Mouse (Mus musculus) heart, embryonic 14.5 days (tissue): ENCODE data around the gene Nucb2. TPM values are rescaled to one million over a fixed set of nuclear protein-coding genes. Genes with fewer than 3 reads are reported as not detected.

ENCODE experiments used
- ATAC-seq: fragments of 200-750 bp; cut with Nextera tagmentation; 2 replicates; pipeline ENCODE4 v1.8.0; 2017; ENCODE audit warnings: low read depth, moderate TSS enrichment; ENCODE audit not compliant: insufficient number of reproducible peaks, insufficient read depth, low FRiP score
- H3K27ac ChIP-seq, 2 experiments: fragments of 200-500 bp in 1 of 2; fragments of 300-500 bp in 1 of 2; sonication (generic) in 1 of 2; replicated peaks in 1 of 2; 2 replicates each; pipeline ENCODE4 v1.5.1; 2012 to 2014; ENCODE audit warnings: low read depth in 2 of 2, low read length in 2 of 2, control low read depth in 1 of 2, mild to moderate bottlenecking in 1 of 2, mixed read lengths in 1 of 2; ENCODE audit not compliant: control insufficient read depth in 1 of 2, insufficient read depth in 1 of 2
- H3K27me3 ChIP-seq: fragments of 300-500 bp; sonication (generic); 2 replicates; pipeline ENCODE4 v1.6.1; 2014; ENCODE audit warnings: mild to moderate bottlenecking, low read length, control low read depth; ENCODE audit not compliant: control insufficient read depth, insufficient read depth
- H3K36me3 ChIP-seq: fragments of 300-500 bp; sonication (generic); 2 replicates; pipeline ENCODE4 v1.6.1; 2014; ENCODE audit warnings: mild to moderate bottlenecking, control low read depth, low read length, mixed read lengths; ENCODE audit not compliant: control insufficient read depth, insufficient read depth
- H3K4me1 ChIP-seq, 2 experiments: fragments of 200-500 bp in 1 of 2; fragments of 300-500 bp in 1 of 2; sonication (generic) in 1 of 2; 2 replicates each; pipeline ENCODE4 v1.6.1; 2012 to 2014; ENCODE audit warnings: low read length in 2 of 2, control low read depth in 1 of 2, mixed read lengths in 1 of 2; ENCODE audit not compliant: control insufficient read depth in 2 of 2, insufficient read depth in 2 of 2
- H3K4me2 ChIP-seq: fragments of 300-500 bp; sonication (generic); 2 replicates; pipeline ENCODE4 v1.6.1; 2014; ENCODE audit warnings: mild to moderate bottlenecking, low read length
- H3K4me3 ChIP-seq, 2 experiments: fragments of 200-500 bp in 1 of 2; fragments of 300-500 bp in 1 of 2; sonication (generic) in 1 of 2; 2 replicates each; pipeline ENCODE4 v1.5.1; 2012 to 2014; ENCODE audit warnings: low read length in 2 of 2, mild to moderate bottlenecking in 2 of 2, control low read depth in 1 of 2, low read depth in 1 of 2, moderate library complexity in 1 of 2; ENCODE audit not compliant: control insufficient read depth in 1 of 2, insufficient read depth in 1 of 2
- H3K9ac ChIP-seq: fragments of 300-500 bp; sonication (generic); 2 replicates; pipeline ENCODE4 v1.6.1; 2014; ENCODE audit warnings: mild to moderate bottlenecking, low read length
- H3K9me3 ChIP-seq: fragments of 300-500 bp; sonication (generic); 2 replicates; pipeline ENCODE4 v1.6.1; 2016; ENCODE audit warnings: low read length, control low read depth; ENCODE audit not compliant: control insufficient read depth
- WGBS: fragments of 180-500 bp; shearing (Covaris S2); extraction: QIAGEN DNeasy Blood & Tissue Kit; methylation state at CpG from one replicate; pipeline ENCODE4 v1.1.7; 2014; 5-methylcytosine and 5-hydroxymethylcytosine counted together
- polyA plus RNA-seq: library from polyadenylated mRNA; unstranded; fragments of >200 nt; fragmentation: Nextera tagmentation; extraction: Ambion mirVana; gene quantifications from 2 replicates; pipeline ENCODE4 v1.2.1, GENCODE M21; 2014

The Nucb2 gene
- polyA plus RNA-seq, 1 experiment from 2014 or later = 7.2 TPM

DNA sequence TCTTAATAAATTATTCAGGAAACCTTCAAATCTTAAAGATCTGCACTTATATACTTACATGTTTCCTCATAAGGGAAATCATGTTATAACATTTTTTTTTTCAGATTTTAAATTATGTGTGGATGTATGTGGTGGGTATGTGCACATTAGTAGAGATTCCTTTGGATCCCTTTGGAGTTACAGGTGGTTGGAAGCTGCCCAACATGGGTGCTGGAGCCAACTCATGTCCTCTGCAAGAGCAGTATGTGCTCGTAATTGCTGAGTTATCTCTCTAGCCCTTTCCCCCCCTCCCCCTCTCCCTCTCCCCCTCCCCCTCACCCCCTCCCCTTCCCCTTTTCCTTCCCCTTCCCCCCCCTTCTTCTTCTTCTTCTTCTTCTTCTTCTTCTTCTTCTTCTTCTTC, 21.1 kb upstream of the Nucb2 start:
- no peak overlapping the region for H3K4me3 ChIP-seq
- no peaks in the 10 kb centered on the region for H3K9me3 ChIP-seq
- no peaks in the 10 kb centered on the region for H3K27me3 ChIP-seq
- WGBS = 5% methylated on average over 1 of the region's 1 CpGs
- H3K4me1 ChIP-seq = peaks cover 6 to 9% of the 10 kb centered on the region in 2 experiments; a peak in 3 of 4 replicates
- H3K36me3 ChIP-seq = no peaks in the 10 kb centered on the region
- no peak overlapping the region for H3K9ac ChIP-seq
- no peak overlapping the region for H3K27ac ChIP-seq
- no peak for ATAC-seq
- no peak overlapping the region for H3K4me2 ChIP-seq

DNA sequence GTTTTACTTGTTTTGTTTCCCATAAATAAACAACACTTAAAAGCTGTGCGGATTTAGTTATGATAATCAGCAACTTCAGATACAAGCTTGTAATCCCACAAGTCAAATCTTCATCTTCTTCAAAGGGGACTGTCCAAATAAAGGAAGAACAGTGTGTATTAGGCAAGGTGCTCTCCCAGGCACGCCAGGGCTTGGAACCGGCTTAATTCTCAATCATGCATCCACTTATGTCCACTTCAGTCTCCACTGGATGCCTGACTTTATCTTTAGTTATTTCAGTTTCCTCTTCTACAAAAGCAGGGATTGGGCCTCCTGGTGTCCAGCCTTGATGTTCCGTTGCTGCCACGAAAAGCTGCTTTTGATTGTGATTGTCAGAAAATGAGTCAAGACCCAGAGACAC, 20.4 kb upstream of the Nucb2 start:
- WGBS = 24% methylated on average over 5 of the region's 5 CpGs
- Histone ChIP-seq H3K4me1 (peaks cover 6 to 9% of the 10 kb centered on the region in 2 experiments; a peak in 3 of 4 replicates), H3K27ac (no peak overlapping the region), H3K9me3 (no peaks in the 10 kb centered on the region), H3K27me3 (no peaks in the 10 kb centered on the region), H3K4me2 (peak overlapping the region; percentile 22; the same call in 1 of the 2 replicates), H3K9ac (no peak overlapping the region), H3K36me3 (no peaks in the 10 kb centered on the region), H3K4me3 (no peak overlapping the region)
- no peak for ATAC-seq

DNA sequence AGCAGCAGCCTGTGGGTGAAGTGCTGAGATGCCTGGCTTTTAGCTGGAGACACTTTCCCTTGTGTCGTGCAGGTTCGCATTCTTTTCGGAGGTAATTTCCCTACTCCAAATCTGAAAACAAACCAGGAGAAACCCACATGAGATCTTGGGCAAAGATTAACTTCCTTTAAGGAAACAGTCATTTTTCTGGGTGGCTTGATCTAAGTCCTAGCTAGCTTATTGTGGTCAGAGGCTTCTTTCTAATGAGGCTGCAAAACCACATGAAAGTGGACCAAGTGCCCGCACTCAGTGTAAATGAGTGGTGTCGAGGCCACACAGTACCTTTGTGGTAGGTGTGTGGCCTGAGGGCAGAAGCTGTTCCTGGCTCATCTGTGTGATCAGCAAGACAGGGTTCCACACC, 20.0 kb upstream of the Nucb2 start:
- Histone ChIP-seq H3K4me3 (no peak overlapping the region), H3K4me2 (peak overlapping the region; percentile 22; the same call in 1 of the 2 replicates), H3K4me1 (peaks cover 6 to 9% of the 10 kb centered on the region in 2 experiments; a peak in 3 of 4 replicates), H3K9ac (no peak overlapping the region), H3K9me3 (no peaks in the 10 kb centered on the region), H3K36me3 (no peaks in the 10 kb centered on the region), H3K27me3 (no peaks in the 10 kb centered on the region), H3K27ac (no peak overlapping the region)
- WGBS = 49% methylated on average over 5 of the region's 5 CpGs
- no peak for ATAC-seq

DNA sequence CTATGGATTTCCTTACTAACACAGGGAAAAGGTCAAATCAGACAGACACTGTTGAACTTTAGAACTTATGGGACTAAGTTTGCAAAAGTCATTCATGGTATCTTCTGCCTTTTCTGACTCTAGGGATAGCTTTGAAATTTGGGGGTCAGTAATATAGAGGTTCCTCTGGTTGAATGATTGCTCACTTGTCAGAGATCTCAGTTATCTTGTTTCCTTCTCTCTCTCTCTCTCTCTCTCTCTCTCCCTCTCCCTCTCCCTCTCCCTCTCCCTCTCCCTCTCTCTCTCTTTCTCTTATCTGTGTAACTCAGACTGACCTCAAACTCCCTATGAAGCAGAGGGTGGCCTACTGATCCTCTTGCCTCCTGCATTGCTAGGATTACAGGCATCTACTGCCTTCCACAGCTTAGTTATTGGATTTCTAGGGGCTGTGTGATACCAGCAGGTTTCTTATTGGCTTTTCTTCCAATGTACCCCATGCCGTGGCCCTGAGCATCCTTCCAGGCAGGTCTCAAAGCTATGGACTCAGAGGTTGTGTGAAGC, 19.0 kb upstream of the Nucb2 start:
- Histone ChIP-seq H3K9ac (no peak overlapping the region), H3K9me3 (no peaks in the 10 kb centered on the region), H3K4me2 (no peak overlapping the region), H3K27ac (no peak overlapping the region), H3K4me1 (peaks cover 6 to 9% of the 10 kb centered on the region in 2 experiments; a peak in 3 of 4 replicates), H3K36me3 (no peaks in the 10 kb centered on the region), H3K4me3 (no peak overlapping the region), H3K27me3 (no peaks in the 10 kb centered on the region)
- 91% methylated on average over 1 of the region's 1 CpGs for WGBS
- ATAC-seq = no peak

DNA sequence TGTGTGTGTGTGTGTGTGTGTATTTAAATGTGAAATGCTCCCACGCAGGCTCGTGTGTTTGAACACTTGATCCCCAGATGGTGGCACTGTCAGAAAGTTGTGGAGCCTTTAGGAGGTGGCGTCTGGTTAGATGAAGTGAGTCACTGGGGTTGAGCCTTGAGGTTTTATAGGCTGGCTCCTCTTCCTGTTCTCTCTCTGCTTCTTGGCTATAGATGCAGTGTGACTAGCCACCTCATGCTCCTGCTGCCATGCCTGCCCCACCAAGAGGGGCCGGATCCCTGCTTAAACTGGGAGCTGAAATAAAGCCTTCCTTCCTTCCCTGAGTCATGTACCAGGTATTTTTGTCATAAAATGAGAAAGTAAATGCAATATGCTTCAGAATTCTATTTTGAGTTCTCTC, 13.1 kb upstream of the Nucb2 start:
- no peaks in the 10 kb centered on the region for H3K36me3 ChIP-seq
- H3K4me2 ChIP-seq = no peak overlapping the region
- H3K9me3 ChIP-seq = peaks cover 4% of the 10 kb centered on the region
- H3K4me3 ChIP-seq = no peak overlapping the region
- ATAC-seq = no peak
- H3K4me1 ChIP-seq = no peaks in the 10 kb centered on the region
- no peaks in the 10 kb centered on the region for H3K27me3 ChIP-seq
- no peak overlapping the region for H3K27ac ChIP-seq
- 72% methylated on average over 4 of the region's 4 CpGs for WGBS
- H3K9ac ChIP-seq = no peak overlapping the region

DNA sequence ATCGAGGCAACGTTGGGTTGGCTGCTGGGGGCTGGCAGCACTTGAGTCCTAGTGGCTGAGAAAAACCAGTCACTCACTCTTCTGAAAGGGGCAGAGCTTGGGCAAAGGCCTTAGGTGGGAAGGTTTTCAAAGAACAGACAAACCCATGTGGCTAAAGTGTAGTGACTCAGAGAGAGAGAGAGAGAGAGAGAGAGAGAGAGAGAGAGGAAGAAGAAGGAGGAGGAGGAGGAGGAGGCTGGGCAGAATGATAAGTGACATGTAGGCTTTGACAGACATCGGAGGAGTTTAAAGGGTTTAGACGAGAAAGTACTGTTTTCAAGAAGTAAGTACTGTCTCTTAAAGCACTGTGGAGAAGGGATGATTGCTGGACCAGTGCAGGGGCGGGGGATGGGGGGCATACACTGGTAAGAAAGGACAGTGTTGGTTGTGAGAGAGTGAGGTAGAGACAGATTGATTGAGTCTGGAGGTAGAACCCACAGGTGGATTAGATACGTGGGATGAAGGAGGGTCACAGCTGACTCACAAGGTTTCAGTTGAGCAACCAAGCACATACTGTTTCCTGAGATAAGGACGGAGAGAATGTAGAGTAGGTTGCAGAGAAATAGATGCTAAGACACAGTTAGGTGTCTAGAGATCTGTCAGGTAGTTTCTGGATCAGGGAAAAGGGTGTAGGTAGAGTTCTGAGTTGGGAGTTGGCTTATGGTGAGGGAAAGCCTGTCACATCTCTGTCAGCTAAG, 10.7 kb upstream of the Nucb2 start:
- H3K9ac ChIP-seq = no peak overlapping the region
- H3K36me3 ChIP-seq = no peaks in the 10 kb centered on the region
- no peak overlapping the region for H3K4me3 ChIP-seq
- H3K4me1 ChIP-seq = no peaks in the 10 kb centered on the region
- H3K27me3 ChIP-seq = no peaks in the 10 kb centered on the region
- WGBS = 66% methylated on average over 7 of the region's 7 CpGs
- no peak overlapping the region for H3K4me2 ChIP-seq
- no peak for ATAC-seq
- H3K9me3 ChIP-seq = peaks cover 8% of the 10 kb centered on the region
- no peak overlapping the region for H3K27ac ChIP-seq

DNA sequence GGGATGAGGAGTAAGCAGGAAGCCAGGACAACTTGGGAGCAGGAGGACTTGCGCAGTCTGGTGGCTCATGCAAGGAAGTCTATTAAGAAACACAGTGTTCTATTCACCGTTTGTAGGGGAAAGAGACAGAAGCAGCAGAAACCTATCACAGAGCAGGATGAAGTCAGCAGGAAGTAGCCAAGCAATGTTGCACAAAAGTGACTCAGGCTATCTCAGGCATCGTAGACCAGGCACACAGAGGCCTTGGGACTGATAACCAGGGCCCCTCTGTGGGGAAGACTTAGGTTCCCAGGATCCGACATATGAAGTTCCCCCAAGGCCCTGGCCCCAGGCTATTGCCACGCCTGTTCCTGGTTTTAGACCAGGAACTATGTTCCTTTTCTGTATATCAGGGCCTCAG, 9.6 kb upstream of the Nucb2 start:
- Histone ChIP-seq H3K27ac (no peak overlapping the region), H3K36me3 (no peaks in the 10 kb centered on the region), H3K9me3 (peaks cover 8% of the 10 kb centered on the region), H3K27me3 (no peaks in the 10 kb centered on the region), H3K4me3 (no peak overlapping the region), H3K9ac (no peak overlapping the region), H3K4me1 (no peaks in the 10 kb centered on the region), H3K4me2 (no peak overlapping the region)
- no peak for ATAC-seq
- 68% methylated on average over 5 of the region's 5 CpGs for WGBS
